Mouse (Mus musculus): Measurements from ENCODE around the gene Pimreg.

The Pimreg gene

GRCm38 (mm10) chr11:72041768-72042607 lies at the start of gene Pimreg:
Gene Pimreg (plus strand): TSS chr11:72042032.
- peak; percentile 69 to 70 for DNase-seq (ENCODE audit: low spot score in 2 of 2)

- DNase-seq (ENCODE audit: low spot score in 2 of 2) = no peak
Measured at GRCm38 (mm10) chr11:71992438-71992837, 49.4 kb upstream of the Pimreg start.

- peak in 1 of 2 experiments; percentile 28 for DNase-seq (ENCODE audit: low spot score in 2 of 2)
Measured at GRCm38 (mm10) chr11:71995968-71996511, 45.8 kb upstream of the Pimreg start.

GRCm38 (mm10) chr11:71996805-71997204 lies 45.0 kb upstream of the Pimreg start:
- DNase-seq (ENCODE audit: low spot score in 2 of 2) = no peak

- no peak for DNase-seq (ENCODE audit: low spot score in 2 of 2)
Measured at GRCm38 (mm10) chr11:72000194-72000593, 41.6 kb upstream of the Pimreg start.

- DNase-seq (ENCODE audit: low spot score in 2 of 2) = no peak
Measured at GRCm38 (mm10) chr11:72002138-72002853, 39.5 kb upstream of the Pimreg start.

- DNase-seq (ENCODE audit: low spot score in 2 of 2) = no peak
Measured at GRCm38 (mm10) chr11:72003171-72003570, 38.7 kb upstream of the Pimreg start.

- no peak for DNase-seq (ENCODE audit: low spot score in 2 of 2)
Measured at GRCm38 (mm10) chr11:72005547-72005946, 36.3 kb upstream of the Pimreg start.

GRCm38 (mm10) chr11:72010367-72010766 lies 31.5 kb upstream of the Pimreg start:
- DNase-seq (ENCODE audit: low spot score in 2 of 2) = no peak

GRCm38 (mm10) chr11:72010940-72011722 lies 30.7 kb upstream of the Pimreg start:
- DNase-seq (ENCODE audit: low spot score in 2 of 2) = no peak

GRCm38 (mm10) chr11:72011955-72012354 lies 29.9 kb upstream of the Pimreg start:
- no peak for DNase-seq (ENCODE audit: low spot score in 2 of 2)

- DNase-seq (ENCODE audit: low spot score in 2 of 2) = no peak
Measured at GRCm38 (mm10) chr11:72014674-72015073, 27.2 kb upstream of the Pimreg start.

- DNase-seq (ENCODE audit: low spot score in 2 of 2) = no peak
Measured at GRCm38 (mm10) chr11:72016518-72017252, 25.1 kb upstream of the Pimreg start.

- no peak for DNase-seq (ENCODE audit: low spot score in 2 of 2)
Measured at GRCm38 (mm10) chr11:72017253-72017601, 24.6 kb upstream of the Pimreg start.

GRCm38 (mm10) chr11:72021015-72021414 lies 20.8 kb upstream of the Pimreg start:
- DNase-seq (ENCODE audit: low spot score in 2 of 2) = no peak

GRCm38 (mm10) chr11:72022827-72023226 lies 19.0 kb upstream of the Pimreg start:
- DNase-seq (ENCODE audit: low spot score in 2 of 2) = no peak

- no peak for DNase-seq (ENCODE audit: low spot score in 2 of 2)
Measured at GRCm38 (mm10) chr11:72023581-72023980, 18.3 kb upstream of the Pimreg start.

GRCm38 (mm10) chr11:72024193-72024781 lies 17.5 kb upstream of the Pimreg start:
- peak; percentile 51 to 52 for DNase-seq (ENCODE audit: low spot score in 2 of 2)

GRCm38 (mm10) chr11:72025843-72026242 lies 16.0 kb upstream of the Pimreg start:
- no peak for DNase-seq (ENCODE audit: low spot score in 2 of 2)

- DNase-seq (ENCODE audit: low spot score in 2 of 2) = no peak
Measured at GRCm38 (mm10) chr11:72026516-72026915, 15.3 kb upstream of the Pimreg start.

- no peak for DNase-seq (ENCODE audit: low spot score in 2 of 2)
Measured at GRCm38 (mm10) chr11:72027836-72028235, 14.0 kb upstream of the Pimreg start.
